Comparison of ENCODE assay signal across 8 mouse cellular contexts in genomic region chr11:51756352-51756771, GRCm38 (mm10). TPM values are rescaled to one million over a fixed set of nuclear protein-coding genes. Genes with fewer than 3 reads are reported as not detected.
DNase-seq lines count a peak whose midpoint lies in the region; ATAC-seq and TF ChIP-seq lines count a peak whose summit lies in the region.

No protein-coding gene starts in this region.

- peak overlapping the region; percentile 81 for H3K4me2 ChIP-seq in forebrain, embryonic 12.5 days
- H3K4me2 ChIP-seq in heart, postnatal 0 days (ENCODE audit: low read depth, low read length), result peak overlapping the region; percentile 84
- H3K4me2 ChIP-seq in liver, embryonic 15.5 days, result peak overlapping the region; percentile 92
- H3K4me2 ChIP-seq in neural tube, embryonic 11.5 days (ENCODE audit: low read depth), result peak overlapping the region; percentile 84
- peak overlapping the region; percentile 74 for H3K4me2 ChIP-seq in stomach, embryonic 16.5 days (ENCODE audit: low read depth, low read length)

- WGBS in forebrain, embryonic 12.5 days, result under 1% methylated on average over 41 of the region's 41 CpGs
- WGBS in heart, postnatal 0 days, result under 1% methylated on average over 39 of the region's 41 CpGs
- WGBS in liver, embryonic 15.5 days (ENCODE audit: insufficient replicate concordance), result under 1% methylated on average over 41 of the region's 41 CpGs
- 1% methylated on average over 35 of the region's 41 CpGs for WGBS in neural tube, embryonic 11.5 days
- under 1% methylated on average over 40 of the region's 41 CpGs for WGBS in stomach, embryonic 16.5 days

- H3K4me3 ChIP-seq in ES-Bruce4 (ENCODE audit: low read depth, low read length), result peak overlapping the region; percentile 62
- H3K4me3 ChIP-seq in forebrain, embryonic 12.5 days (replicated peaks), result peak overlapping the region; percentile 98
- H3K4me3 ChIP-seq in heart, postnatal 0 days (ENCODE audit: low read depth, low read length), result peak overlapping the region; percentile 97
- peak overlapping the region; percentile 97 for H3K4me3 ChIP-seq in liver, embryonic 15.5 days (replicated peaks)
- peak overlapping the region; percentile 94 for H3K4me3 ChIP-seq in neural tube, embryonic 11.5 days (ENCODE audit: low read depth, low read length)
- H3K4me3 ChIP-seq in stomach, embryonic 16.5 days (replicated peaks; ENCODE audit: low read length), result peak overlapping the region; percentile 100

- no peaks in the 10 kb centered on the region for H3K9me3 ChIP-seq in ES-Bruce4 (replicated peaks; ENCODE audit: control insufficient read depth, insufficient read depth, low read length, poor library complexity, severe bottlenecking)
- no peaks in the 10 kb centered on the region for H3K9me3 ChIP-seq in forebrain, embryonic 12.5 days
- no peaks in the 10 kb centered on the region for H3K9me3 ChIP-seq in heart, postnatal 0 days (replicated peaks; ENCODE audit: control insufficient read depth, low read length)
- H3K9me3 ChIP-seq in liver, embryonic 15.5 days (replicated peaks), result no peaks in the 10 kb centered on the region
- no peaks in the 10 kb centered on the region for H3K9me3 ChIP-seq in neural tube, embryonic 11.5 days (ENCODE audit: control insufficient read depth, low read length)
- H3K9me3 ChIP-seq in stomach, embryonic 16.5 days (replicated peaks; ENCODE audit: control insufficient read depth, low read length), result no peaks in the 10 kb centered on the region

- no peaks in the 10 kb centered on the region for H3K36me3 ChIP-seq in ES-Bruce4 (ENCODE audit: control insufficient read depth, insufficient read depth, low read length, poor library complexity, severe bottlenecking)
- H3K36me3 ChIP-seq in forebrain, embryonic 12.5 days (replicated peaks), result no peaks in the 10 kb centered on the region
- 0 out of 2 replicates have a peak, but pooled peaks cover 5% of the 10 kb centered on the region for H3K36me3 ChIP-seq in heart, postnatal 0 days (replicated peaks; ENCODE audit: control insufficient read depth, insufficient read depth, low read length)
- H3K36me3 ChIP-seq in liver, embryonic 15.5 days (replicated peaks), result no peaks in the 10 kb centered on the region
- no peaks in the 10 kb centered on the region for H3K36me3 ChIP-seq in neural tube, embryonic 11.5 days (ENCODE audit: control insufficient read depth, insufficient read depth, low read length)
- H3K36me3 ChIP-seq in stomach, embryonic 16.5 days (ENCODE audit: control insufficient read depth, insufficient read depth, low read length), result no peaks in the 10 kb centered on the region

- ATAC-seq in forebrain, embryonic 12.5 days (ENCODE audit: low FRiP score), result peak; percentile 96
- ATAC-seq in heart, postnatal 0 days (ENCODE audit: insufficient read depth, low read depth), result peak; percentile 99
- peak; percentile 97 for ATAC-seq in liver, embryonic 15.5 days (ENCODE audit: insufficient read depth)
- peak; percentile 97 for ATAC-seq in neural tube, embryonic 11.5 days (ENCODE audit: insufficient read depth, low FRiP score, low TSS enrichment)
- peak; percentile 98 for ATAC-seq in stomach, embryonic 16.5 days (ENCODE audit: insufficient read depth, low FRiP score)

- TF ChIP-seq POLR2A in ES-Bruce4 (IDR thresholded peaks at IDR 0.05; ENCODE audit: insufficient read depth, low read length), result peak; percentile 77

- peak overlapping the region; percentile 27; the same call in 1 of the 2 replicates for H3K27ac ChIP-seq in ES-Bruce4 (ENCODE audit: insufficient read depth, low read length)
- peak overlapping the region; percentile 43 for H3K27ac ChIP-seq in forebrain, embryonic 12.5 days
- H3K27ac ChIP-seq in heart, postnatal 0 days (ENCODE audit: low read depth), result peak overlapping the region; percentile 88
- peak overlapping the region; percentile 84 for H3K27ac ChIP-seq in liver, embryonic 15.5 days (replicated peaks)
- H3K27ac ChIP-seq in neural tube, embryonic 11.5 days (ENCODE audit: low read depth, low read length), result peak overlapping the region; percentile 2
- peak overlapping the region; percentile 87 for H3K27ac ChIP-seq in stomach, embryonic 16.5 days (ENCODE audit: low read length)

- no peak for TF ChIP-seq CTCF in ES-Bruce4 (IDR thresholded peaks at IDR 0.05; ENCODE audit: low read depth, low read length)
- no peak for TF ChIP-seq CTCF in heart, postnatal 0 days (IDR thresholded peaks at IDR 0.05; ENCODE audit: low read depth)

- peak; percentile 46; the same call in 1 of the 2 replicates for TF ChIP-seq EP300 in ES-Bruce4 (IDR thresholded peaks at IDR 0.05; ENCODE audit: insufficient read depth, low read depth, low read length)
- TF ChIP-seq EP300 in heart, postnatal 0 days (IDR thresholded peaks at IDR 0.05; ENCODE audit: low read depth), result peak; percentile 87; the same call in 1 of the 2 replicates

- no peaks in the 10 kb centered on the region for H3K27me3 ChIP-seq in ES-Bruce4 (ENCODE audit: control insufficient read depth, insufficient read depth, low read length, poor library complexity, severe bottlenecking)
- H3K27me3 ChIP-seq in forebrain, embryonic 12.5 days, result peaks cover 4% of the 10 kb centered on the region; the same call in 1 of the 2 replicates
- H3K27me3 ChIP-seq in heart, postnatal 0 days (ENCODE audit: control insufficient read depth, insufficient read depth, low read length), result no peaks in the 10 kb centered on the region
- H3K27me3 ChIP-seq in liver, embryonic 15.5 days, result peaks cover 3% of the 10 kb centered on the region; the same call in 1 of the 2 replicates
- no peaks in the 10 kb centered on the region for H3K27me3 ChIP-seq in neural tube, embryonic 11.5 days (ENCODE audit: control insufficient read depth, insufficient read depth, low read length)
- H3K27me3 ChIP-seq in stomach, embryonic 16.5 days (ENCODE audit: control insufficient read depth, insufficient read depth, low read length), result no peaks in the 10 kb centered on the region

- peak overlapping the region; percentile 91 for H3K9ac ChIP-seq in ES-Bruce4 (ENCODE audit: low read depth, poor library complexity, severe bottlenecking)
- H3K9ac ChIP-seq in forebrain, embryonic 12.5 days, result peak overlapping the region; percentile 95
- H3K9ac ChIP-seq in heart, postnatal 0 days (replicated peaks; ENCODE audit: low read depth, low read length), result peak overlapping the region; percentile 94
- peak overlapping the region; percentile 94 for H3K9ac ChIP-seq in liver, embryonic 15.5 days
- H3K9ac ChIP-seq in neural tube, embryonic 11.5 days (ENCODE audit: low read length), result peak overlapping the region; percentile 92
- H3K9ac ChIP-seq in stomach, embryonic 16.5 days (ENCODE audit: low read length), result peak overlapping the region; percentile 99

- peak; percentile 84 for DNase-seq in c-Kit-positive CD71-positive TER-119-positive erythroid progenitor cells, embryonic 14.5 days (ENCODE audit: low spot score)
- peak; percentile 92 for DNase-seq in heart, postnatal 0 days (ENCODE audit: low spot score)
- DNase-seq in kidney, postnatal 36 days, result peak; percentile 96 to 97
- peak; percentile 93 for DNase-seq in neural tube, embryonic 11.5 days (ENCODE audit: low spot score)

- no peaks in the 10 kb centered on the region for H3K4me1 ChIP-seq in ES-Bruce4 (ENCODE audit: control insufficient read depth, insufficient read depth, low read length)
- H3K4me1 ChIP-seq in forebrain, embryonic 12.5 days, result peaks cover 27% of the 10 kb centered on the region
- peaks cover 12% of the 10 kb centered on the region for H3K4me1 ChIP-seq in heart, postnatal 0 days (ENCODE audit: control insufficient read depth, insufficient read depth)
- H3K4me1 ChIP-seq in liver, embryonic 15.5 days (replicated peaks), result peaks cover 58% of the 10 kb centered on the region
- peaks cover 10% of the 10 kb centered on the region for H3K4me1 ChIP-seq in neural tube, embryonic 11.5 days (ENCODE audit: control insufficient read depth, insufficient read depth, low read length)
- H3K4me1 ChIP-seq in stomach, embryonic 16.5 days (ENCODE audit: control insufficient read depth, insufficient read depth, low read length), result peaks cover 12% of the 10 kb centered on the region

RNA-seq across cellular contexts. Expression of gene Sec24a, which starts 7.1 kb away (rescaled TPM):
- polyA plus RNA-seq in ES-Bruce4 (2011; ENCODE audit: insufficient read depth, insufficient read length, low read depth, missing spikeins), result 50.2 and 50.5 TPM in 2 replicates
- polyA plus RNA-seq in forebrain, embryonic 12.5 days (2016; fragmentation: Nextera tagmentation; extraction: Ambion mirVana), result 14.7 and 14.8 TPM in 2 replicates
- total RNA-seq in heart, postnatal 0 days (2014; rRNA removed; ENCODE audit: low replicate concordance), result 8.3 and 11.8 TPM in 2 replicates
- 6.2 and 7.3 TPM in 2 replicates for polyA plus RNA-seq in heart, postnatal 0 days (2015; fragmentation: Nextera tagmentation; extraction: Ambion mirVana)
- 7.0 and 7.3 TPM in 2 replicates for polyA plus RNA-seq in liver, embryonic 15.5 days (2015; fragmentation: Nextera tagmentation; extraction: Ambion mirVana)
- polyA plus RNA-seq in neural tube, embryonic 11.5 days (2014; fragmentation: Nextera tagmentation; extraction: Ambion mirVana), result 14.1 and 14.9 TPM in 2 replicates
- 15.9 and 16.5 TPM in 2 replicates for polyA plus RNA-seq in stomach, embryonic 16.5 days (2015; fragmentation: Nextera tagmentation; extraction: Ambion mirVana)

RNA-seq across cellular contexts. Expression of gene Sar1b, which starts 7.1 kb away (rescaled TPM):
- polyA plus RNA-seq in ES-Bruce4 (2011; ENCODE audit: insufficient read depth, insufficient read length, low read depth, missing spikeins), result 38.8 and 39.5 TPM in 2 replicates
- polyA plus RNA-seq in forebrain, embryonic 12.5 days (2016; fragmentation: Nextera tagmentation; extraction: Ambion mirVana), result 115 and 117 TPM in 2 replicates
- total RNA-seq in heart, postnatal 0 days (2014; rRNA removed; ENCODE audit: low replicate concordance), result 124 and 134 TPM in 2 replicates
- 194 and 196 TPM in 2 replicates for polyA plus RNA-seq in heart, postnatal 0 days (2015; fragmentation: Nextera tagmentation; extraction: Ambion mirVana)
- polyA plus RNA-seq in liver, embryonic 15.5 days (2015; fragmentation: Nextera tagmentation; extraction: Ambion mirVana), result 73.7 and 77.0 TPM in 2 replicates
- polyA plus RNA-seq in neural tube, embryonic 11.5 days (2014; fragmentation: Nextera tagmentation; extraction: Ambion mirVana), result 124 and 126 TPM in 2 replicates
- 125 and 126 TPM in 2 replicates for polyA plus RNA-seq in stomach, embryonic 16.5 days (2015; fragmentation: Nextera tagmentation; extraction: Ambion mirVana)

Comparison
In these comparisons a context has a peak if more than half of its experiments do, and no peak if none do; other contexts are left out.
1. Peak in every context shown above with its lines: DNase-seq, ATAC-seq, H3K4me3 ChIP-seq and H3K27ac ChIP-seq.
2. H3K27ac ChIP-seq: peak in every context shown above with its lines; median percentile 88 in heart, postnatal 0 days; 87 in stomach, embryonic 16.5 days; 84 in liver, embryonic 15.5 days; 43 in forebrain, embryonic 12.5 days; 27 in ES-Bruce4; 2 in neural tube, embryonic 11.5 days.